Mouse (Mus musculus) layer of hippocampus, postnatal 36 days (tissue): ENCODE measurements around the gene Borcs7. TPM values are rescaled to one million over a fixed set of nuclear protein-coding genes. Genes with fewer than 3 reads are reported as not detected.
"Not testable (repeated sequence)": the region's sequence is repeated elsewhere in the genome, so short reads cannot be mapped to it uniquely, and the experiment has no call there.

ENCODE experiments used
- DNase-seq, 2 experiments: peaks; one replicate each; pipeline ENCODE4 v3.0.0; 2022
- total RNA-seq, 2 experiments: library from RNA; stranded (reverse); gene quantifications; 2 replicates each; pipeline ENCODE4 v1.2.3; 2021

Gene Borcs7
- total RNA-seq, 2 experiments from 2014 or later = 20.6 to 22.0 TPM

- DNase-seq = no peak
These were observed 25.3 kb downstream of the Borcs7 start for GRCm38 (mm10) chr19:46715016-46715415.

GRCm38 (mm10) chr19:46718150-46718549, 28.4 kb downstream of the Borcs7 start:
- no peak for DNase-seq

- no peak for DNase-seq
These were observed 34.7 kb downstream of the Borcs7 start for GRCm38 (mm10) chr19:46724411-46724810.

- DNase-seq = no peak
These were observed 36.4 kb downstream of the Borcs7 start for GRCm38 (mm10) chr19:46726142-46726541.

DNA sequence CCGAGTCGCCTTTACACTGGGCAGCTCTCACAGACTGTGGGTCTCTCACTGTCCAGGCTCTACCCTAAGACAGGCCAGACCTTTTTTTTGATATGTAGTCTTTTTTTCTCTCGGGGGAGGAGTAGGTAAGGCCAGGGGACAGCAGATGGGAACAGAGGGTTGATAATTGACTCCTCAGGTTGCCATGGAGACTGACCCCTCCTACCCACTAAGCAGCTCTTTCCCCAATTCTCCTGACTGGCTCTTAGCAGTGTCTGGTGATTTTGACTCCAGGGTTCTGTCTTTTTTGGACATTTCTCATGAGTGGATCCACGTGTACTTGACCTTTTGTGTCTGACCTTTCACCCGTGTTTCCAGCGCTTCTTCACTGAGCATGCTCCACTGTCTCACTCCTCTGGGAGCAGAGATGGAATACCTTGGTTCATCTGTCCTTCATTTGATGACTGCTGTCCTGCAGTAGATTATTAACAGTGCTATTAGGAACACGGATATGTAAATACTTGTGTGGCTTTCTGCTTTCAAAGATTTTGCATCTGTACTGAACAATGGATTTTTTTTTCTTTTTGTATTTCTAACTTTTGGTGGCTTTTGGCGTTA, 37.5 kb downstream of the Borcs7 start:
- DNase-seq = no peak

- no peak for DNase-seq
These were observed 38.3 kb downstream of the Borcs7 start for GRCm38 (mm10) chr19:46727945-46728540.

DNA sequence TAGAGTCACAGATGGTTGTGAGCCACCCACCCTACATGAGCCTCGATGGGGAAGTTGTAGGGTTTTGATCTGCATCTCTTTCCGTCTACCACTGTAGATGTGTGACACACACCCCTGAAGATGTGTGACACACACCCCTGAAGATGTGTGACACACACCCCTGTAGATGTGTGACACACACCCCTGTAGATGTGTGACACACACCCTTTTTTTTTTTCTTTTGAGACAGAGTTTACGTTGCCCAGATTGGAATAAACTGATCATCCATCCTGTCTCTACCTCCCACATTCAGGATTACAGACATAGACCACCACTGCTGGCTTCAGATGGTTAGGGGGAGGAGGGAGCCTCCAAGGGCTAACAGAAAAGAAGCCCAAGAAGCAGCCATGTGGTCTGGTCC, 39.2 kb downstream of the Borcs7 start:
- DNase-seq = no peak

DNA sequence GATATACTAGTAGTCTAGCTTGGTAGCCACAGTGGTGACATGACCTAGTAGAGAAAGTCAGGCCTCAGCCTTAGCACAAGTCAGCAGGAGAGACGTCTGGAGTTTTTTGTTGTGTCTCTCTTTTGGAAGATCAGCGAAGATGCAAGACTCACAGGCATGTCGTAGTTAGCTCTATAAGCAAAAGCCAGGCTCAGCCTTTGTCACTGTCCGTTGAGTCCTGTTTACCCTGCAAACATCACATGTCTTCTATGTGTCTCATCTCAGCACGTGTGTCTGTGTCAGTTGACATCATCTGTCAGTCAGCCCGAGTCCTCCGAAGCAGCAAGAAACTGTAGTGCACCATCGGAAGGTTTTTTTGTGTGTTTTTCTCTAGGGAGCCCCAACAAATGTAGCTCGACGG, 41.6 kb downstream of the Borcs7 start:
- no peak for DNase-seq

DNA sequence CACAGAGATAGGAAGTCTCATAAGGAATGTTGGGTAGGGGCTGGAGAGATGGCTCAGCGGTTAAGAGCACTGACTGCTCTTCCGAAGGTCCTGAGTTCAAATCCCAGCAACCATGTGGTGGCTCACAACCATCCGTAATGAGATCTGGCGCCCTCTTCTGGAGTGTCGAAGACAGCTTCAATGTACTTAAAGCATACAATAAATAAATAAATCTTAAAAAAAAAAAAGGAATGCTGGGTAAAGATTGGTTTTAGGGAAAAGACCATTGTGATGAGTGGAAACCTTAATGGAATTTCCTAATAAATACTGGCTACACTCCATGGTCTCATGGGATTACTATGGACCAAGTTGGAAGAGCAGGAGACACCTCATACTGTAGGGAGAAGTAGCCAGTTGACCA, 43.0 kb downstream of the Borcs7 start:
- not testable (repeated sequence) for DNase-seq

DNA sequence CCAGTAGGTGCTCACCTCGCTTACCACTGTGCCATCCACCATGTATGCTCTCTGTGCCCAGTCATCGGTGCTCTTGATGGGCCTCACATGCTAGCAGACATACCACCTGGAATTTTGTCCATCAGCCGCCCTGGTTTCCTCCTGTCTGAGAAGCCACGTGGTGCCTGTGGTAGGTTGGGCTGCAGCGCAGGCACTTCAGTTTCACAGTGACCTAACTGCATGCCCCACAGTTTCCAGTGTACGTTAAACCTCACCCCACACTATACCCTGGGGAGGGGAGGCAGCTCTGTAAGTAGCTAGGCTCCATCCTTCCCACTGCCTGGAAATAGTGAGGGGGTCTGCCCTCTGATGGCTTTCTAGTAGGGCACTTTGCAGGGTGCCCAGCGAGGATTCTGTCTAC, 43.9 kb downstream of the Borcs7 start:
- DNase-seq = no peak

- DNase-seq = no peak
These were observed 45.5 kb downstream of the Borcs7 start for GRCm38 (mm10) chr19:46735241-46735640.

DNA sequence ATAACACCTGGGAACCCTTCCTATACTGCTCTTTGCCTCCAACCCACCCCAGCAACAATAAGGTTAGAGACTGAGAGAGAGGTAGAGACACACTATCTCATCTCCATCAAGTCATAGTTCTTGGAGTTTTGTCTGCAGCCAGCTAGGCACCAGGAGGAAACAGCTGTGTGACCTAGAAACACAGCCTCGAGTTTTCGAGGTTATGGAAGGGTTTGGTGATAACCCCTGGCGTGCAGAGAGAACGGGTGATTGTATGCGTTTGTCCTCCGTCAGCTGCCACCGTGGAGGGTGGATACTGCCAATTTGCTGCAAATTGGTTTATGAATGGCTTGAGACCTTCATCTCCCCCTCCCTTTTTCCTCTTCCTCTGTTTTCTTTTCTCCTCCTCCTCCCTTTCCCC, 47.4 kb downstream of the Borcs7 start:
- DNase-seq = no peak

- DNase-seq = peak in 1 of 2 experiments; percentile 66
These were observed 50.8 kb downstream of the Borcs7 start for GRCm38 (mm10) chr19:46740341-46741008.

DNA sequence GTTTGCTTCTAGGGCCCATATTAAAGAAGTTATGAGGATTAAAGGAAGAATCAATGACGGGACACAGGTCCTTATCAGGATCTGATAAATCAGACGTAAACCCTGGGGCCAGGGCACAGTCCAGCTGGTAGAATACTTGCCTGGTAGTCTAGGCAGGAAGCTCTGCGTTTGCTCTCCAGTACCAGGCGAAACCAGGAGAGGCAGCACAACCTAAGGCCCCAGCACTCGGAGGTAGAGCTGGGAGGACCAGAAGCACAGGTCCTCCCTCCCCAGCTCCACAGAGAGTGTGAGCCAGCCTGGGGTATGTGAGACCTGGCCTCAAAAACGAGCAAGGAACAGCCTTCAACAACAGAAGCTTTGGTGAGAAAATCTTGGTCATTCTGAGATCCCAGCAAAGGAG, 51.9 kb downstream of the Borcs7 start:
- DNase-seq = no peak

DNA sequence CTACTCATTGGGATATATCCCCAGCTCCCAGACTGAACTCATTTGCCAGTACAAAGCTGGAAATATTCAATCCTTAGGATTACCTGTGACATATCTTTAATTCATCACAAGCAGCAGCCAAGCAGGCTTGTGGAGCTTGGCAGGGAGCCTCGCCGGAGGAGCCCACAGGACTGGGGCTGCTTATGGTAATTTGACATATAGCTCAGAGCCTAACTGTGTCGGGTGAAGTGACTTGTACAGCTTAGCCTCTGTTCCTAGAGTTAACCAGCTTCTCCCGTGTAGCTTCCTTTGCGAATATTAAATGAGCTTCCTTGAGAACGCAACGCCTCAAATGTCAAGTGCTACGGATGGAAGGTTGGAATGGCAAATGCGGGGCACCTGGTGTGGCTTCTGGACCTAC, 55.0 kb downstream of the Borcs7 start:
- DNase-seq = no peak

GRCm38 (mm10) chr19:46747799-46748198, 58.1 kb downstream of the Borcs7 start:
- no peak for DNase-seq

GRCm38 (mm10) chr19:46752235-46752634, 62.5 kb downstream of the Borcs7 start:
- DNase-seq = no peak

Other genes with a start within 250 kb of the Borcs7 start
- 100 to 1,000 TPM; 105 TPM for gene Trim8, start 188.2 kb upstream of the Borcs7 start, total RNA-seq
- 100 to 1,000 TPM; 123 to 126 TPM for gene Arl3, start 116.7 kb upstream of the Borcs7 start, total RNA-seq
- 1 to 10 TPM; 4.9 to 8.5 TPM for gene Sfxn2, start 116.5 kb upstream of the Borcs7 start, total RNA-seq
- 10 to 100 TPM; 39.9 to 40.8 TPM for gene Wbp1l, start 90.8 kb upstream of the Borcs7 start, total RNA-seq
- not detected for gene Cyp17a1, start 16.7 kb upstream of the Borcs7 start, total RNA-seq
- gene As3mt, start 17.6 kb downstream of the Borcs7 start, total RNA-seq = 10 to 100 TPM; 21.3 to 22.4 TPM
- 10 to 100 TPM; 36.6 to 39.8 TPM for gene Cnnm2, start 71.7 kb downstream of the Borcs7 start, total RNA-seq